Mouse (Mus musculus): ENCODE measurements around the gene Capn2.

- no peak for TF ChIP-seq CTCF (IDR thresholded peaks at IDR 0.05; ENCODE audit: low read depth)
- peak; percentile 35; the same call in 1 of the 2 replicates for TF ChIP-seq EP300 (IDR thresholded peaks at IDR 0.05; ENCODE audit: low read depth)
These were observed 13.2 kb downstream of the Capn2 start for GRCm38 (mm10) chr1:182504223-182504622.

All from liver, postnatal 0 days (tissue).